Mouse (Mus musculus): ENCODE measurements around the gene Sde2. TPM values are rescaled to one million over a fixed set of nuclear protein-coding genes. Genes with fewer than 3 reads are reported as not detected.

Sde2 gene
- polyA plus RNA-seq, 1 experiment from 2014 or later = 36.7 TPM

- H3K27me3 ChIP-seq = peaks cover 3% of the 10 kb centered on the region; the same call in 1 of the 2 replicates
- H3K4me3 ChIP-seq = no peak overlapping the region
- no peak overlapping the region for H3K9ac ChIP-seq (replicated peaks)
- H3K4me1 ChIP-seq = peaks cover 19% of the 10 kb centered on the region
- ATAC-seq (ENCODE audit: low FRiP score, low read depth) = no peak
- H3K27ac ChIP-seq (replicated peaks) = no peak overlapping the region
- no peaks in the 10 kb centered on the region for H3K9me3 ChIP-seq
- WGBS = 2% methylated on average over 4 of the region's 4 CpGs
- peaks cover 2% of the 10 kb centered on the region for H3K36me3 ChIP-seq
- H3K4me2 ChIP-seq (replicated peaks) = no peak overlapping the region
These were observed 50.2 kb downstream of the Sde2 start for GRCm38 (mm10) chr1:180901107-180901506.

- Histone ChIP-seq H3K4me2 (replicated peaks) (no peak overlapping the region), H3K4me3 (no peak overlapping the region), H3K4me1 (peaks cover 26% of the 10 kb centered on the region), H3K27ac (replicated peaks) (no peak overlapping the region), H3K36me3 (peaks cover 19% of the 10 kb centered on the region), H3K9me3 (no peaks in the 10 kb centered on the region), H3K9ac (replicated peaks) (no peak overlapping the region), H3K27me3 (0 out of 2 replicates have a peak, but pooled peaks cover 3% of the 10 kb centered on the region)
- no peak for ATAC-seq (ENCODE audit: low FRiP score, low read depth)
- 35% methylated on average over 5 of the region's 5 CpGs for WGBS
These were observed 52.0 kb downstream of the Sde2 start for GRCm38 (mm10) chr1:180902915-180903314.

- Histone ChIP-seq H3K36me3 (peaks cover 25% of the 10 kb centered on the region), H3K27ac (replicated peaks) (peak overlapping the region; percentile 35; the same call in 1 of the 2 replicates), H3K4me1 (peaks cover 26% of the 10 kb centered on the region), H3K9me3 (no peaks in the 10 kb centered on the region), H3K27me3 (0 out of 2 replicates have a peak, but pooled peaks cover 3% of the 10 kb centered on the region), H3K4me3 (peak overlapping the region; percentile 93), H3K9ac (replicated peaks) (peak overlapping the region; percentile 94; the same call in 1 of the 2 replicates), H3K4me2 (replicated peaks) (peak overlapping the region; percentile 89)
- 40% methylated on average over 10 of the region's 10 CpGs for WGBS
- peak; percentile 12; the same call in 1 of the 2 replicates for ATAC-seq (ENCODE audit: low FRiP score, low read depth)
These were observed 52.7 kb downstream of the Sde2 start for GRCm38 (mm10) chr1:180903666-180904038.

- H3K9me3 ChIP-seq = no peaks in the 10 kb centered on the region
- H3K4me2 ChIP-seq (replicated peaks) = peak within 1 kb of the TSS; percentile 89
- H3K36me3 ChIP-seq = peaks cover 25% of the 10 kb centered on the region
- peak within 1 kb of the TSS; percentile 86 for H3K27ac ChIP-seq (replicated peaks)
- under 1% methylated on average over 52 of the region's 52 CpGs for WGBS
- H3K4me1 ChIP-seq = peaks cover 26% of the 10 kb centered on the region
- 0 out of 2 replicates have a peak, but pooled peaks cover 3% of the 10 kb centered on the region for H3K27me3 ChIP-seq
- H3K9ac ChIP-seq (replicated peaks) = peak within 1 kb of the TSS; percentile 94
- peak; percentile 99 for ATAC-seq (ENCODE audit: low FRiP score, low read depth)
- peak within 1 kb of the TSS; percentile 93 for H3K4me3 ChIP-seq
These were observed 53.3 kb downstream of the Sde2 start, which contains the start of gene Pycr2 for GRCm38 (mm10) chr1:180904039-180904814. Gene Pycr2, plus strand, starts transcription at chr1:180904293.

GRCm38 (mm10) chr1:180904815-180905080 lies 53.8 kb downstream of the Sde2 start:
- H3K4me1 ChIP-seq = peaks cover 26% of the 10 kb centered on the region
- H3K4me3 ChIP-seq = peak overlapping the region; percentile 93
- 0 out of 2 replicates have a peak, but pooled peaks cover 3% of the 10 kb centered on the region for H3K27me3 ChIP-seq
- peaks cover 28% of the 10 kb centered on the region for H3K36me3 ChIP-seq
- no peak overlapping the region for H3K27ac ChIP-seq (replicated peaks)
- no peaks in the 10 kb centered on the region for H3K9me3 ChIP-seq
- no peak for ATAC-seq (ENCODE audit: low FRiP score, low read depth)
- peak overlapping the region; percentile 89 for H3K4me2 ChIP-seq (replicated peaks)
- WGBS = under 1% methylated on average over 5 of the region's 5 CpGs
- H3K9ac ChIP-seq (replicated peaks) = peak overlapping the region; percentile 94

- Histone ChIP-seq H3K4me2 (replicated peaks) (peak overlapping the region; percentile 89), H3K27me3 (0 out of 2 replicates have a peak, but pooled peaks cover 3% of the 10 kb centered on the region), H3K27ac (replicated peaks) (no peak overlapping the region), H3K9me3 (no peaks in the 10 kb centered on the region), H3K4me3 (peak overlapping the region; percentile 93), H3K9ac (replicated peaks) (peak overlapping the region; percentile 20), H3K36me3 (peaks cover 28% of the 10 kb centered on the region), H3K4me1 (peaks cover 26% of the 10 kb centered on the region)
- 69% methylated on average over 6 of the region's 6 CpGs for WGBS
- ATAC-seq (ENCODE audit: low FRiP score, low read depth) = no peak
These were observed 54.4 kb downstream of the Sde2 start for GRCm38 (mm10) chr1:180905307-180905706.

- Histone ChIP-seq H3K27me3 (0 out of 2 replicates have a peak, but pooled peaks cover 3% of the 10 kb centered on the region), H3K27ac (replicated peaks) (no peak overlapping the region), H3K4me3 (no peak overlapping the region), H3K9me3 (no peaks in the 10 kb centered on the region), H3K9ac (replicated peaks) (peak overlapping the region; percentile 20), H3K36me3 (peaks cover 28% of the 10 kb centered on the region), H3K4me1 (peaks cover 26% of the 10 kb centered on the region), H3K4me2 (replicated peaks) (peak overlapping the region; percentile 89; the same call in 1 of the 2 replicates)
- WGBS = 93% methylated on average over 17 of the region's 17 CpGs
- no peak for ATAC-seq (ENCODE audit: low FRiP score, low read depth)
These were observed 54.9 kb downstream of the Sde2 start for GRCm38 (mm10) chr1:180905876-180906275.

GRCm38 (mm10) chr1:180906461-180907147 lies 55.7 kb downstream of the Sde2 start:
- 0 out of 2 replicates have a peak overlapping the region, but pooled peaks have one; percentile 89 for H3K4me2 ChIP-seq (replicated peaks)
- 93% methylated on average over 24 of the region's 24 CpGs for WGBS
- ATAC-seq (ENCODE audit: low FRiP score, low read depth) = no peak
- H3K27me3 ChIP-seq = 0 out of 2 replicates have a peak, but pooled peaks cover 3% of the 10 kb centered on the region
- no peak overlapping the region for H3K27ac ChIP-seq (replicated peaks)
- H3K9ac ChIP-seq (replicated peaks) = 0 out of 2 replicates have a peak overlapping the region, but pooled peaks have one; percentile 11
- H3K36me3 ChIP-seq = peaks cover 28% of the 10 kb centered on the region
- H3K9me3 ChIP-seq = no peaks in the 10 kb centered on the region
- peaks cover 26% of the 10 kb centered on the region for H3K4me1 ChIP-seq
- no peak overlapping the region for H3K4me3 ChIP-seq

GRCm38 (mm10) chr1:180911138-180911537 lies 60.2 kb downstream of the Sde2 start:
- Histone ChIP-seq H3K4me2 (replicated peaks) (no peak overlapping the region), H3K36me3 (peaks cover 26% of the 10 kb centered on the region), H3K9me3 (no peaks in the 10 kb centered on the region), H3K9ac (replicated peaks) (no peak overlapping the region), H3K27me3 (no peaks in the 10 kb centered on the region), H3K27ac (replicated peaks) (no peak overlapping the region), H3K4me1 (peaks cover 7% of the 10 kb centered on the region; the same call in 1 of the 2 replicates), H3K4me3 (no peak overlapping the region)
- 48% methylated on average over 8 of the region's 8 CpGs for WGBS
- no peak for ATAC-seq (ENCODE audit: low FRiP score, low read depth)

- H3K4me2 ChIP-seq (replicated peaks) = no peak overlapping the region
- no peak overlapping the region for H3K27ac ChIP-seq (replicated peaks)
- 0 out of 2 replicates have a peak, but pooled peaks cover under 1% of the 10 kb centered on the region for H3K4me1 ChIP-seq
- WGBS = 72% methylated on average over 20 of the region's 20 CpGs
- H3K36me3 ChIP-seq = peaks cover 19% of the 10 kb centered on the region
- no peak overlapping the region for H3K4me3 ChIP-seq
- H3K27me3 ChIP-seq = no peaks in the 10 kb centered on the region
- H3K9me3 ChIP-seq = no peaks in the 10 kb centered on the region
- no peak overlapping the region for H3K9ac ChIP-seq (replicated peaks)
- no peak for ATAC-seq (ENCODE audit: low FRiP score, low read depth)
These were observed 60.8 kb downstream of the Sde2 start for GRCm38 (mm10) chr1:180911653-180912287.

GRCm38 (mm10) chr1:180912792-180913191 lies 61.9 kb downstream of the Sde2 start:
- no peak overlapping the region for H3K4me3 ChIP-seq
- ATAC-seq (ENCODE audit: low FRiP score, low read depth) = no peak
- peaks cover 10% of the 10 kb centered on the region for H3K36me3 ChIP-seq
- H3K9me3 ChIP-seq = no peaks in the 10 kb centered on the region
- 88% methylated on average over 5 of the region's 5 CpGs for WGBS
- no peak overlapping the region for H3K27ac ChIP-seq (replicated peaks)
- no peaks in the 10 kb centered on the region for H3K27me3 ChIP-seq
- H3K9ac ChIP-seq (replicated peaks) = no peak overlapping the region
- H3K4me1 ChIP-seq = no peaks in the 10 kb centered on the region
- H3K4me2 ChIP-seq (replicated peaks) = no peak overlapping the region

All from midbrain, embryonic 12.5 days (tissue).